Mouse (Mus musculus) neural tube, embryonic 12.5 days (tissue): ENCODE data around the gene Tmem43. TPM values are rescaled to one million over a fixed set of nuclear protein-coding genes. Genes with fewer than 3 reads are reported as not detected.
A peak's percentile ranks its signal among the peaks of the same experiment; 100 is the strongest.

ENCODE experiments used
- ATAC-seq: fragments of 200-750 bp; cut with Nextera tagmentation; 2 replicates; pipeline ENCODE4 v1.8.0; 2017; ENCODE audit warnings: low read depth, mild to moderate bottlenecking, moderate TSS enrichment, moderate library complexity; ENCODE audit not compliant: low FRiP score
- H3K27ac ChIP-seq: fragments of 300-500 bp; sonication (generic); 2 replicates; pipeline ENCODE4 v1.5.1; 2016
- H3K27me3 ChIP-seq: fragments of 300-500 bp; sonication (generic); replicated peaks from 2 replicates; pipeline ENCODE4 v1.6.1; 2016; ENCODE audit warnings: mild to moderate bottlenecking
- H3K36me3 ChIP-seq: fragments of 300-500 bp; sonication (generic); 2 replicates; pipeline ENCODE4 v1.6.1; 2016; ENCODE audit warnings: mild to moderate bottlenecking
- H3K4me1 ChIP-seq: fragments of 300-500 bp; sonication (generic); 2 replicates; pipeline ENCODE4 v1.6.1; 2016
- H3K4me2 ChIP-seq: fragments of 300-500 bp; sonication (generic); replicated peaks from 2 replicates; pipeline ENCODE4 v1.6.1; 2016; ENCODE audit warnings: mild to moderate bottlenecking
- H3K4me3 ChIP-seq: fragments of 300-500 bp; sonication (generic); 2 replicates; pipeline ENCODE4 v1.5.1; 2016
- H3K9ac ChIP-seq: fragments of 300-500 bp; sonication (generic); 2 replicates; pipeline ENCODE4 v1.6.1; 2016; ENCODE audit warnings: mild to moderate bottlenecking
- H3K9me3 ChIP-seq: fragments of 300-500 bp; sonication (generic); 2 replicates; pipeline ENCODE4 v1.6.1; 2016; ENCODE audit warnings: mild to moderate bottlenecking
- WGBS: fragments of 180-500 bp; shearing (Covaris S2); methylation state at CpG from one replicate; pipeline ENCODE4 v1.1.7; 2016; 5-methylcytosine and 5-hydroxymethylcytosine counted together
- polyA plus RNA-seq: library from polyadenylated mRNA; unstranded; fragments of >200 nt; fragmentation: Nextera tagmentation; extraction: Ambion mirVana; gene quantifications from 2 replicates; pipeline ENCODE4 v1.2.1, GENCODE M21; 2016

Gene Tmem43
- polyA plus RNA-seq, 1 experiment from 2014 or later: 51.6 TPM

- peaks cover 4% of the 10 kb centered on the region; the same call in 1 of the 2 replicates for H3K4me1 ChIP-seq
- no peaks in the 10 kb centered on the region for H3K9me3 ChIP-seq
- no peak overlapping the region for H3K4me2 ChIP-seq
Measured at GRCm38 (mm10) chr6:91494526-91494925, 21.0 kb downstream of the Tmem43 start.

GRCm38 (mm10) chr6:91503302-91503701 lies 29.8 kb downstream of the Tmem43 start:
- Histone ChIP-seq H3K4me2 (no peak overlapping the region), H3K9ac (no peak overlapping the region), H3K4me3 (no peak overlapping the region), H3K4me1 (no peaks in the 10 kb centered on the region), H3K9me3 (no peaks in the 10 kb centered on the region), H3K27ac (no peak overlapping the region), H3K36me3 (peaks cover 93% of the 10 kb centered on the region), H3K27me3 (no peaks in the 10 kb centered on the region)
- no peak for ATAC-seq
- WGBS: 93% methylated on average over 1 of the region's 1 CpGs

More at GRCm38 (mm10) chr6:91494526-91494925, 21.0 kb downstream of the Tmem43 start:
- no peak for ATAC-seq
- no peak overlapping the region for H3K9ac ChIP-seq
- H3K36me3 ChIP-seq: peaks cover 87% of the 10 kb centered on the region
- no peak overlapping the region for H3K4me3 ChIP-seq
- H3K27me3 ChIP-seq: no peaks in the 10 kb centered on the region
- 89% methylated on average over 8 of the region's 8 CpGs for WGBS
- no peak overlapping the region for H3K27ac ChIP-seq

DNA sequence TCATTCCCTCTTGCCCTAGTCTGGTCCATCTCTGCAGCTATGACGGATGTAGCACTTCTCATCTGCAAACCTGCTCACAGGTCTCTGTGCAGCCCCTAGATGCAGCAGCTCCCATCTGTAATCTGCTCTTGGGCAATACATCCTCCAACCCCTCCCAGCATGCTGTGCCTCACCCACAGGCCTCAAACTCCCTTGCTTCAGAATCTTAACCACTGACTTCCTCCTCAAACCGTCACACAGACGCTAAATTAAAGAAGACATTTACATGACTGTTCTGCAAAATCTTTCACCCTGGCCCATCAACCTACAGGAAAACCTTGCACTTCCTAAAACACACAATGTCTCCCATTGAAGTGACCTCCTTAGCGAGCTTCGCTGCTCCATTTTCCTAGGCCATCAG lies 32.5 kb downstream of the Tmem43 start:
- H3K27me3 ChIP-seq: no peaks in the 10 kb centered on the region
- H3K4me1 ChIP-seq: no peaks in the 10 kb centered on the region
- no peak for ATAC-seq
- no peak overlapping the region for H3K4me3 ChIP-seq
- no peaks in the 10 kb centered on the region for H3K9me3 ChIP-seq
- WGBS: 90% methylated on average over 5 of the region's 5 CpGs
- H3K27ac ChIP-seq: no peak overlapping the region
- no peak overlapping the region for H3K9ac ChIP-seq
- no peak overlapping the region for H3K4me2 ChIP-seq
- H3K36me3 ChIP-seq: peaks cover 69% of the 10 kb centered on the region

- H3K36me3 ChIP-seq: peaks cover 50% of the 10 kb centered on the region
- H3K27me3 ChIP-seq: no peaks in the 10 kb centered on the region
- H3K4me3 ChIP-seq: no peak overlapping the region
- H3K4me1 ChIP-seq: no peaks in the 10 kb centered on the region
- H3K4me2 ChIP-seq: no peak overlapping the region
- H3K27ac ChIP-seq: no peak overlapping the region
- 90% methylated on average over 3 of the region's 3 CpGs for WGBS
- H3K9ac ChIP-seq: no peak overlapping the region
- ATAC-seq: no peak
- H3K9me3 ChIP-seq: no peaks in the 10 kb centered on the region
Measured at GRCm38 (mm10) chr6:91508041-91508440, 34.5 kb downstream of the Tmem43 start.

GRCm38 (mm10) chr6:91509326-91509725 lies 35.8 kb downstream of the Tmem43 start:
- 45% methylated on average over 7 of the region's 7 CpGs for WGBS
- Histone ChIP-seq H3K4me3 (no peak overlapping the region), H3K4me2 (no peak overlapping the region), H3K27me3 (no peaks in the 10 kb centered on the region), H3K4me1 (0 out of 2 replicates have a peak, but pooled peaks cover under 1% of the 10 kb centered on the region), H3K27ac (no peak overlapping the region), H3K36me3 (peaks cover 37% of the 10 kb centered on the region), H3K9me3 (no peaks in the 10 kb centered on the region), H3K9ac (no peak overlapping the region)
- ATAC-seq: no peak

DNA sequence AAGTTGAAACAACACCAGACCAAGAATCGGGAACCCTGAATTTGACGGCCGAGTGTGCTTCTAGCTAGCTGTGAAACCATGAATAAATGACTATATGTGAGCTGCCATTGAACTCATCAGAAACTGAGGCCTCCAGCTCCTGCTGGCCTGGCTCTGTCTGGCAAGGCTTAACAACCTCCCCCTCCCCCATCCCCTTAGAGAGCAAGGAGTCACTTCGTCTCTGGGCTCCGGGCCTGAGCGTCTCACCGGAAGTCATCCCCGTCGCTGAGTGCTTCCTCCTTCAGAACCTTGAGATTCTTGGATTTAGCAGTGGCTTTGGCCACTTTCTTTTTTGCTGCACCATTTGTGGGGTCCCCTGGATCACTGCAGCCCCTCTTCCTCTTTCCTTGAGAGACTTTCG lies 36.7 kb downstream of the Tmem43 start:
- no peak overlapping the region for H3K4me3 ChIP-seq
- H3K36me3 ChIP-seq: peaks cover 28% of the 10 kb centered on the region
- 90% methylated on average over 10 of the region's 10 CpGs for WGBS
- H3K9ac ChIP-seq: no peak overlapping the region
- no peak overlapping the region for H3K4me2 ChIP-seq
- H3K27ac ChIP-seq: no peak overlapping the region
- H3K9me3 ChIP-seq: no peaks in the 10 kb centered on the region
- no peak for ATAC-seq
- peaks cover 10% of the 10 kb centered on the region for H3K4me1 ChIP-seq
- H3K27me3 ChIP-seq: no peaks in the 10 kb centered on the region

- ATAC-seq: no peak
- peak overlapping the region; percentile 86; the same call in 1 of the 2 replicates for H3K4me2 ChIP-seq
- H3K4me3 ChIP-seq: no peak overlapping the region
- H3K27me3 ChIP-seq: no peaks in the 10 kb centered on the region
- H3K9ac ChIP-seq: no peak overlapping the region
- H3K9me3 ChIP-seq: no peaks in the 10 kb centered on the region
- H3K36me3 ChIP-seq: peaks cover 18% of the 10 kb centered on the region
- H3K27ac ChIP-seq: no peak overlapping the region
- H3K4me1 ChIP-seq: peaks cover 18% of the 10 kb centered on the region
Measured at GRCm38 (mm10) chr6:91514135-91514534, 40.6 kb downstream of the Tmem43 start.

- no peaks in the 10 kb centered on the region for H3K9me3 ChIP-seq
- 30% methylated on average over 10 of the region's 10 CpGs for WGBS
- ATAC-seq: peak; percentile 45
- peak overlapping the region; percentile 68; the same call in 1 of the 2 replicates for H3K9ac ChIP-seq
- peak overlapping the region; percentile 79 for H3K4me3 ChIP-seq
- H3K4me1 ChIP-seq: peaks cover 18% of the 10 kb centered on the region
- H3K27ac ChIP-seq: no peak overlapping the region
- H3K36me3 ChIP-seq: peaks cover 25% of the 10 kb centered on the region
- peak overlapping the region; percentile 86 for H3K4me2 ChIP-seq
- H3K27me3 ChIP-seq: no peaks in the 10 kb centered on the region
Measured at GRCm38 (mm10) chr6:91514737-91515362, 41.3 kb downstream of the Tmem43 start.

DNA sequence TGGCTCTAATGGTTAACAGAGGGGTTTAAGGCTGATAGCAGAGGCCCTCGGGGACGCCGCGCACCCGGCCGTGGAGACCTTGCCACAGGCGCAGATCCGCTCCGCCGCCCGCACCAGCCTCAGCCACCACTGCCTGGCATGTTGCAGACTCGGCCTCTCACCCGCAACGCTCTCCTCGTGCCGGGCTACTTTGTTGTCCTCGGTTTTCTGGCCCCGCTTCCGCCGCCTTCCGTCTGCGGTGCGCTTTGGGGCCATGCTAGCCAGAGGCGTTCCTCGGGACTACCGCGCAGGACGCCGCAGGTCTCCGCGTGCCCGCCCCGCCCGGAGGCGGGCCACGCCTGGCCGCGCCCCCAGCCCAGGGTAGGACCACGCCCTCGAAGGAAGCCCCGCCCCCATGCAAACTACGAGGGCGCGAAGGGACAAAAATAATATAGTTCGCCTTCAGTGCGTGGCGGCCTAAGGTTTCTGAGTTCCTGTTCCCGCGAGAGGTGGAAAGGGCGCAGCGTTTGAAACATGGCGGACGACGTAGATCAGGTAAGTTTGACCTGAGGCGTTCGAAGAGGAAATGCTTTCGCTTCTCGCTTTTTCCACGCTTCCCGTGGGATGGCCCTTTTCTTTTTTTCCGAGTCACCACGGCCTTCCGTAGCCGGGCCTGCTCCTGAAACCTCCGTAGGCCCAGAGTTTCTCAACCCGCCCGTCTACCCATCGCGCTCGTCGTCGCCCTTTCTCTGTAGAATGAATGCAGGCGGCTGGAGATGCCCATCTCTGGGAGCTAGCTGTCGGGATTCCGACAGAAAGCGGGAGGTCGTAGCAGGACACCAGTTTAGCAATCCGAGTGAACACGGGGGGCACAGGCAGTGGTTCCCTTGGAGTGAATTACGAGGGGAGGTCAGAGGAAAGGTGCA lies 42.3 kb downstream of the Tmem43 start, which contains the start of the genes Xpc and Lsm3:
Gene Xpc (minus strand): TSS at position 344 of the 905 bp plus-strand sequence.
Gene Lsm3 (plus strand): TSS at position 384 of the 905 bp plus-strand sequence.
- WGBS: under 1% methylated on average over 80 of the region's 80 CpGs

GRCm38 (mm10) chr6:91518454-91519020 lies 45.0 kb downstream of the Tmem43 start:
- no peak overlapping the region for H3K4me3 ChIP-seq
- 95% methylated on average over 7 of the region's 7 CpGs for WGBS
- ATAC-seq: no peak
- no peaks in the 10 kb centered on the region for H3K27me3 ChIP-seq
- H3K36me3 ChIP-seq: peaks cover 60% of the 10 kb centered on the region
- no peaks in the 10 kb centered on the region for H3K9me3 ChIP-seq
- H3K27ac ChIP-seq: no peak overlapping the region
- no peak overlapping the region for H3K4me2 ChIP-seq
- H3K4me1 ChIP-seq: peaks cover 18% of the 10 kb centered on the region
- H3K9ac ChIP-seq: no peak overlapping the region

More for the DNA sequence above, 42.3 kb downstream of the Tmem43 start, which contains the start of the genes Xpc and Lsm3:
- peaks cover 18% of the 10 kb centered on the region for H3K4me1 ChIP-seq
- H3K9ac ChIP-seq: peak within 1 kb of the TSS; percentile 87
- peak within 1 kb of the TSS; percentile 79 for H3K4me3 ChIP-seq
- no peaks in the 10 kb centered on the region for H3K27me3 ChIP-seq
- peak within 1 kb of the TSS; percentile 86 for H3K4me2 ChIP-seq
- no peaks in the 10 kb centered on the region for H3K9me3 ChIP-seq
- 0 out of 2 replicates have a peak within 1 kb of the TSS, but pooled peaks have one; percentile 20 for H3K27ac ChIP-seq
- peaks cover 34% of the 10 kb centered on the region for H3K36me3 ChIP-seq
- ATAC-seq: peak; percentile 98

DNA sequence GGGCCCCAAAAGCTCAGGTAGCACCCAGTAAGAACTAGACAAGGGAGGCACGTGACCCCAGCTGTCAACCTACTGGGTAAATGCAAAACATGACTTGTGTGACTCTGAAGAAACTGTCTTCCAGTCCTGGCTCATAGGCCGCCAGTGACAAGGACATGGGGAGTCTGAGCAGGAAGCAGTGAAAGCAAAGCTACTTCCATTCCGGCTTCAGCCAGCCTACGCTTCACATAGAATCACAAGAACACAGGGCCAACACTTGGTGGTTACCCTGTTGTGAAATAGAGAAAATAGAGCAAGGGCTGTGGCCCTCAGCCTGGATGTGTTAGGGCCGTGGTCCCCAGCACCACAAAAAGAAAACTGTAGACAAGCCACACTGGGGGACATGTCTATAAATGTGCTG lies 49.3 kb downstream of the Tmem43 start:
- Histone ChIP-seq H3K36me3 (peaks cover 66% of the 10 kb centered on the region), H3K27ac (no peak overlapping the region), H3K4me1 (no peaks in the 10 kb centered on the region), H3K27me3 (no peaks in the 10 kb centered on the region), H3K4me3 (no peak overlapping the region), H3K9ac (no peak overlapping the region), H3K9me3 (no peaks in the 10 kb centered on the region), H3K4me2 (no peak overlapping the region)
- WGBS: 92% methylated on average over 5 of the region's 5 CpGs
- ATAC-seq: no peak

DNA sequence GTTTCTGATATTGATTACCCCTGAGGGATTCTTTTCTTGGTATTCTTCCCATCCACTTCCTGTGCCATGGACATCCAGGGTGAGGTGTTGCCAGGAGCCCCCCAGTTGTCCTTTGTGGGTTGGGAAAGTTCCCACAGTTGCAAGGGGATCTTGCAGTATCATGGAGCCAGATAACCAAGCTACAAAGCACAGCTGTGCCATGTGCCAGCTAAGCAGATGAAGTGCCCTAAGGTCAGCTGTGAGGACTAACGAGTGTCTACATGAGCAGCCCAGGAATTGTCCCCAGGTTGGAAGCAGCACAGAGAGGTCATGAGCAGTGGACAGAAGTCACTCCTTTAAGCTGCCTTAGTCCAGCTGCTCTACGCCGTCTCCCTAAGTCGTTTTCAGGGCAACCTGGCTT lies 52.0 kb downstream of the Tmem43 start:
- WGBS: 88% methylated on average over 4 of the region's 4 CpGs
- Histone ChIP-seq H3K4me1 (no peaks in the 10 kb centered on the region), H3K27me3 (no peaks in the 10 kb centered on the region), H3K36me3 (peaks cover 45% of the 10 kb centered on the region), H3K9ac (no peak overlapping the region), H3K4me2 (no peak overlapping the region), H3K9me3 (no peaks in the 10 kb centered on the region), H3K4me3 (no peak overlapping the region), H3K27ac (no peak overlapping the region)
- ATAC-seq: no peak
